Mouse (Mus musculus): ENCODE measurements around the gene Aox1.
"Not testable (repeated sequence)": the region's sequence is repeated elsewhere in the genome, so short reads cannot be mapped to it uniquely, and the experiment has no call there.

DNA sequence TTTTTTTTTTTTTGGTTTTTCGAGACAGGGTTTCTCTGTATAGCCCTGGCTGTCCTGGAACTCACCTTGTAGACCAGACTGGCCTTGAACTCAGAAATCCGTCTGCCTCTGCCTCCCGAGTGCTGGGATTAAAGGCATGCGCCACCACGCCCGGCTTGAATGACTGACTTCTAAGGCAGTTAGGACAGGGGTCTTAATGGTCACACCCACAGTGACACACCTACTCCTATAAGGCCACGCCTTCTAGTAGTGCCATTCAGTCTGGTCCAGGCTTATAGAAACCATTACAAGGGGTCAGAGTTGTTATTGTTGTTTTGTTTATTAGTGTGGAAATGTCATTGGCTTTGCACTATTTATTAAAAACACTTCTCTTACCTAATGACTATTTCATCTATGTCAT, 23.3 kb upstream of the Aox1 start:
- TF ChIP-seq GATA1 (IDR thresholded peaks at IDR 0.05; ENCODE audit: borderline replicate concordance, low read length); FLI1 (IDR thresholded peaks at IDR 0.05; ENCODE audit: low read length): not testable (repeated sequence)

Data from megakaryocyte, embryonic 14.5 days (primary cell).